ENCODE assay signal across 17 mouse cellular contexts in genomic region chr1:150914936-150915335, GRCm38 (mm10).
DNase-seq lines count a peak whose midpoint lies in the region; ATAC-seq and TF ChIP-seq lines count a peak whose summit lies in the region.
"Had no signal": no experiment of that assay in that cellular context is flagged by ENCODE, and none has a peak within 500 bp of the region (broad histone marks: within the 10 kb centered on the region; RNA-seq: fewer than 3 reads in every experiment).

No protein-coding gene starts in this region.

- no peak overlapping the region for H3K9ac ChIP-seq in heart, embryonic 12.5 days
- H3K9ac ChIP-seq in lung, postnatal 0 days (replicated peaks; ENCODE audit: low read depth) = no peak overlapping the region
- H3K9ac ChIP-seq in forebrain, embryonic 16.5 days (replicated peaks; ENCODE audit: low read depth, low read length) = no peak overlapping the region
- H3K9ac ChIP-seq: intestine, embryonic 15.5 days; limb, embryonic 12.5 days; midbrain, embryonic 12.5 days; stomach, embryonic 15.5 days had no signal

- no peak overlapping the region for H3K4me2 ChIP-seq in heart, embryonic 12.5 days
- no peak overlapping the region for H3K4me2 ChIP-seq in lung, postnatal 0 days (replicated peaks; ENCODE audit: low read depth, low read length)
- no peak overlapping the region for H3K4me2 ChIP-seq in forebrain, embryonic 16.5 days (ENCODE audit: low read length)
- H3K4me2 ChIP-seq: intestine, embryonic 15.5 days; limb, embryonic 12.5 days; midbrain, embryonic 12.5 days; stomach, embryonic 15.5 days had no signal

- no peaks in the 10 kb centered on the region; the same call in 1 of the 2 replicates for H3K4me1 ChIP-seq in heart, embryonic 10.5 days
- H3K4me1 ChIP-seq in heart, embryonic 12.5 days (replicated peaks) = peaks cover 17% of the 10 kb centered on the region
- H3K4me1 ChIP-seq in lung, postnatal 0 days (ENCODE audit: insufficient read depth, low read depth, low read length) = peaks cover 4% of the 10 kb centered on the region; the same call in 1 of the 2 replicates
- H3K4me1 ChIP-seq in forebrain, embryonic 16.5 days (replicated peaks; ENCODE audit: control insufficient read depth, insufficient read depth, low read length) = no peaks in the 10 kb centered on the region
- H3K4me1 ChIP-seq: intestine, embryonic 15.5 days; midbrain, embryonic 12.5 days had no signal

- H3K27me3 ChIP-seq in heart, embryonic 10.5 days (ENCODE audit: insufficient read depth, poor library complexity, severe bottlenecking) = no peaks in the 10 kb centered on the region
- no peaks in the 10 kb centered on the region for H3K27me3 ChIP-seq in heart, embryonic 12.5 days (replicated peaks)
- H3K27me3 ChIP-seq in lung, postnatal 0 days (replicated peaks; ENCODE audit: insufficient read depth, low read length) = no peaks in the 10 kb centered on the region
- H3K27me3 ChIP-seq in forebrain, embryonic 16.5 days (replicated peaks; ENCODE audit: control insufficient read depth, insufficient read depth, low read length) = no peaks in the 10 kb centered on the region
- H3K27me3 ChIP-seq: intestine, embryonic 15.5 days; limb, embryonic 12.5 days; midbrain, embryonic 12.5 days; Patski; stomach, embryonic 15.5 days had no signal

- ATAC-seq in heart, embryonic 12.5 days (ENCODE audit: insufficient number of reproducible peaks, low FRiP score) = no peak
- no peak for ATAC-seq in lung, postnatal 0 days
- no peak for ATAC-seq in forebrain, embryonic 16.5 days
- ATAC-seq: intestine, embryonic 15.5 days; Patski had no signal

- DNase-seq in heart, embryonic 10.5 days (ENCODE audit: low spot score) = no peak
- peak; percentile 37 for DNase-seq in lung, postnatal 0 days (ENCODE audit: low spot score)
- no peak for DNase-seq in lung, postnatal 14 days
- DNase-seq in heart, postnatal 10 days = peak; percentile 58 to 66
- DNase-seq in left cerebral cortex, postnatal 4 days = no peak
- DNase-seq: adrenal gland, adult 2 months; cerebellum, postnatal 36 days; layer of hippocampus, postnatal 36 days; right cerebral cortex, postnatal 4 days; thymus, postnatal 36 days had no signal

- WGBS in heart, embryonic 10.5 days = 59% methylated on average over 2 of the region's 2 CpGs
- WGBS in heart, embryonic 12.5 days = 41% methylated on average over 2 of the region's 2 CpGs
- WGBS in lung, postnatal 0 days = 44% methylated on average over 2 of the region's 2 CpGs
- WGBS in forebrain, embryonic 16.5 days = 83% methylated on average over 2 of the region's 2 CpGs

- no peaks in the 10 kb centered on the region for H3K9me3 ChIP-seq in heart, embryonic 10.5 days
- H3K9me3 ChIP-seq in heart, embryonic 12.5 days (replicated peaks) = no peaks in the 10 kb centered on the region
- no peaks in the 10 kb centered on the region for H3K9me3 ChIP-seq in lung, postnatal 0 days (ENCODE audit: low read length)
- no peaks in the 10 kb centered on the region for H3K9me3 ChIP-seq in forebrain, embryonic 16.5 days (ENCODE audit: control insufficient read depth, low read length)
- H3K9me3 ChIP-seq: intestine, embryonic 15.5 days; limb, embryonic 12.5 days; midbrain, embryonic 12.5 days; stomach, embryonic 15.5 days had no signal

- intact Hi-C loops in heart, postnatal 10 days (cut with DNase I) = loop anchor here (5.0 kb wide), 1 partner anchor 153 kb away; no protein-coding TSS in a partner anchor
- intact Hi-C loops in left cerebral cortex, postnatal 4 days (cut with DNase I) = no loop called here

- peak overlapping the region; percentile 52; the same call in 1 of the 2 replicates for H3K27ac ChIP-seq in heart, embryonic 10.5 days
- no peak overlapping the region for H3K27ac ChIP-seq in heart, embryonic 12.5 days (ENCODE audit: poor library complexity, severe bottlenecking)
- H3K27ac ChIP-seq in lung, postnatal 0 days (ENCODE audit: low read length) = no peak overlapping the region
- H3K27ac ChIP-seq in forebrain, embryonic 16.5 days (ENCODE audit: low read length) = no peak overlapping the region
- H3K27ac ChIP-seq: intestine, embryonic 15.5 days; limb, embryonic 12.5 days; midbrain, embryonic 12.5 days; stomach, embryonic 15.5 days had no signal

- no peak for TF ChIP-seq CTCF in lung, postnatal 0 days (IDR thresholded peaks at IDR 0.05)

- H3K4me3 ChIP-seq in heart, embryonic 10.5 days = no peak overlapping the region
- H3K4me3 ChIP-seq in heart, embryonic 12.5 days = no peak overlapping the region
- no peak overlapping the region for H3K4me3 ChIP-seq in lung, postnatal 0 days (ENCODE audit: low read depth, low read length)
- H3K4me3 ChIP-seq in forebrain, embryonic 16.5 days (replicated peaks; ENCODE audit: low read length) = no peak overlapping the region
- H3K4me3 ChIP-seq: intestine, embryonic 15.5 days; limb, embryonic 12.5 days; midbrain, embryonic 12.5 days; stomach, embryonic 15.5 days had no signal

- H3K36me3 ChIP-seq in heart, embryonic 10.5 days = no peaks in the 10 kb centered on the region
- H3K36me3 ChIP-seq in heart, embryonic 12.5 days = no peaks in the 10 kb centered on the region
- no peaks in the 10 kb centered on the region for H3K36me3 ChIP-seq in lung, postnatal 0 days (ENCODE audit: insufficient read depth, low read length)
- H3K36me3 ChIP-seq in forebrain, embryonic 16.5 days (ENCODE audit: control insufficient read depth, insufficient read depth) = no peaks in the 10 kb centered on the region
- H3K36me3 ChIP-seq: intestine, embryonic 15.5 days; limb, embryonic 12.5 days; midbrain, embryonic 12.5 days; stomach, embryonic 15.5 days had no signal

- TF ChIP-seq EP300 in lung, postnatal 0 days (IDR thresholded peaks at IDR 0.05) = no peak

Comparison
In these comparisons a context has a peak if more than half of its experiments do, and no peak if none do; other contexts are left out.
1. DNase-seq: peak in lung, postnatal 0 days (single experiment) and heart, postnatal 10 days (2 of 2); none in heart, embryonic 10.5 days (single experiment), lung, postnatal 14 days (single experiment) and left cerebral cortex, postnatal 4 days (single experiment).